Mouse (Mus musculus) ZHBTc4 (cell line): ENCODE data around the gene Stambpl1.

Experiments
- DNase-seq: peaks from one replicate; pipeline ENCODE4 v3.0.0-alpha.2; 2011; ENCODE audit warnings: low read depth, low spot score

The Stambpl1 gene

DNA sequence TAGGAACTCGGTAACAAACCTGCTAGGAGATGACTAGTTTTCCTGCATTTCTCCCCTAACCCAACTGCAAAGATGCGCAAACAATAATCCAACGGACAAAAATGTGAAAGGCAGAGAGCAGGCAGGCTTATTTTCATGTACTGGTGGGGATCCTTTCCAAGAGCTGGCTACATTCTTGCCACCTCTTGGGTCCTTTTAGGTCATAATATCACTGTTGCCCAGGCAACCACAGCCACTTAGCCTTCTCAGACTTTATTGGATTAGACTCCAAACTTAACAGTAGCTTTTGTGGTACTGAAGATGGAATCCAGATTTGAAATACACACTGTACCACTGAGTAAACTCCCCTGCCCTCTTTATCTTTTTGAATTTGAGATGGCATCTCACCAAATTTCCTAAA lies 86.0 kb downstream of the Stambpl1 start:
- no peak for DNase-seq

GRCm38 (mm10) chr19:34283614-34284013 lies 91.6 kb downstream of the Stambpl1 start:
- DNase-seq = no peak

DNA sequence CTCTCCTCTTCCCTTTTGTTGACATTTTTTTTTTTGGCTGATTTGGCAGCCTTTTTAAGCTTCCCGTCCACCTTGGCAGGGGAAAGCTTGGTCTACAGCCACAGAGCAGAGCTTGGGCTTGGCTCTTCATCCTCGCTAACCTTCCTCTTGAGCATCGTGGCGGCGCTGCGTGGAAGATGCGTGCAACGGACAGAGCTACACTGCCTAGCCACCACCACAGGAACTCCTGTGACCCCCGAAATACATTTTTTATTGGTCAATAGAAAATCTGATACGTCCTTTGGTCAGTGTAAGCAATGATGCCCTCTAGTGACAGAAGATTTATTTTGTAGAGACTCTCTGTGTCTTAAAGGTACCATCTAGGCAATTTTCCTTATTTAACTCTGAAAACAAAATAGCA lies 92.4 kb downstream of the Stambpl1 start:
- no peak for DNase-seq

- DNase-seq = no peak
Observed at GRCm38 (mm10) chr19:34284826-34285225, 92.8 kb downstream of the Stambpl1 start.

DNA sequence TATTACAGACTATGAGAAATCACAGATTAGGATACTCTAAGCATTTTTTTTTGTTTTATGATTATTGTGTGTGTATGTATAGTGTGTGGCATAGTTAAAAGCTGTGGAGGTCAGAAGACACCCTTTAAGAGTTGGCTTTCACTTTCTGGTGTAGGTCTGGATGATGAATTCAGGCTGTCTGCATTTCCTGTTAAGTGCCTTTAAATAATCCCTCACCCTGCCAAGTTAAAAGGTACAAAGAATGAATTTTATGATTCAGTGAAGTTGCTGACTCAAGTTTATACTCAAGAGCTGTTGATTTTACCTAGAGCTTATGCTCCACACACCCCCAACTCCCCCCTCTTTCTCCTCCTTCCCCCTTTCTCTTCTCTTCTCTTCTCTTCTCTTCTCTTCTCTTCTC lies 95.2 kb downstream of the Stambpl1 start:
- no peak for DNase-seq

DNA sequence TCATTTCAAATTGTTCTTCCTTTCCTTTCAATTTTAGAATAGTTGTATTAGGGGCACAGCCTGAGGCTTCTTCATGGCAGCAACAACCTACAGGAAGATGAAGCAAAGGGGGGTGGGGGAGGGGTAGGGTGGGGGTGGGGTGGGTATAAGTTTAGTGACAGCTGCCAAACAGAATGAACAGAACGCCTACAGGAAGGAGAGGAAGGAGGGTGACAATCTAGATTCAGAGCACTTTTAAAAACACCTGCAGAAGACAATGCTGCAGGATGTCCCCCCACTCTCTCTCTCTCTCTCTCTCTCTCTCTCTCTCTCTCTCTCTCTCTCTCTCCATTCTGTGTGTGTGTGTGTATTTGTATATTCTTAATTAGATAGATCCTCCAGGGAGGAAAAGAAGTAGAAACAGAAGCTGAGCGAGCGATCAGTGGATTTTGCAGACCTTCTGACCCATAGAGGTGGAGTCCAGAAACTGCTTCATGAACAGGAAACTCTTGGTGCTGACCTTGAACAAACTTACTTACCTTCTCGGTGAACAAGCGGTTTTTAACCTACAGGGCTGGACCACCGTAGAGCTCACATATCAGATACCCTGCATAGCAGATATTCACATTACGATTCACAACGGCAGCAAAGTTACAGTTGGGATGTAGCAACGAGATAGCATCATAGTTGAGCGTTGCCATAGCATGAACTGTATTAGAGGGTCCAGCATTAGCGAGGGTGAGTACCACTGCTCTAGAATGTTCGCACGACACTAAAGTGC lies 95.8 kb downstream of the Stambpl1 start:
- DNase-seq = no peak

DNA sequence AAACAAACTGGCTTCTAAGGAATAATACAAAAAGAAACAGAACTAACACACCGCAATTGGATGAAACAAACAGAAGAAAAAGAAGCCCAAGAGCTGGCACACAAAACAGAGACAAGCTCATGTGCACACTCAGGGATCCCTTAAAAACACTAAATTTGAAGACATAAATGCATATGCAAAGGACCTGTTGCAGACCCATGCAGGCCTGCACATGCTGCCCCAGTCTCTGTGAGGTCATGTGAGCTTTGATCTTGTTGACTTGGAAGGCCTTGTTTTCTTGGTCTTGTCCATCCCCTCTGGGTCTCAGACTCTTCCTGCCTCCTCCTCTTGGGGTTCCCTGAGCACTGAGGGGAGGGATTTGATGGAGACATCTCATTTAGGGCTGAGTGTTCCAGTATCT lies 96.7 kb downstream of the Stambpl1 start:
- DNase-seq = no peak
